Mouse (Mus musculus): ENCODE data around the gene Pole2.

GRCm38 (mm10) chr12:69213186-69213777 is 14.7 kb downstream of the Pole2 start:
- TF ChIP-seq POLR2A (IDR thresholded peaks at IDR 0.05; ENCODE audit: low read depth, low read length): no peak
- no peak for TF ChIP-seq CTCF (conservative IDR thresholded peaks at IDR 0.05; ENCODE audit: insufficient read depth, insufficient read length, low read depth, low read length)
